Comparison of ENCODE assay signal across 14 mouse cellular contexts in genomic region chr6:114032822-114033221, GRCm38 (mm10). TPM values are rescaled to one million over a fixed set of nuclear protein-coding genes. Genes with fewer than 3 reads are reported as not detected.
DNase-seq lines count a peak whose midpoint lies in the region; ATAC-seq and TF ChIP-seq lines count a peak whose summit lies in the region.
"Had no signal": no experiment of that assay in that cellular context is flagged by ENCODE, and none has a peak within 500 bp of the region (broad histone marks: within the 10 kb centered on the region; RNA-seq: fewer than 3 reads in every experiment).

No protein-coding gene starts in this region.

- no peak overlapping the region for H3K4me2 ChIP-seq in heart, embryonic 12.5 days
- H3K4me2 ChIP-seq: hindbrain, embryonic 12.5 days; intestine, embryonic 15.5 days; limb, embryonic 12.5 days; midbrain, embryonic 11.5 days had no signal

- TF ChIP-seq POLR2A in cerebellum, adult 2 months (IDR thresholded peaks at IDR 0.05; ENCODE audit: borderline replicate concordance, insufficient read depth, low read length) = no peak

- H3K27ac ChIP-seq in layer of hippocampus, adult 2 months = no peak overlapping the region
- H3K27ac ChIP-seq in cerebellum, adult 2 months (ENCODE audit: insufficient read depth, low read length) = peak overlapping the region; percentile 40
- no peak overlapping the region for H3K27ac ChIP-seq in heart, embryonic 12.5 days (ENCODE audit: poor library complexity, severe bottlenecking)
- H3K27ac ChIP-seq: gastrocnemius, adult 2 months; hindbrain, embryonic 12.5 days; intestine, embryonic 15.5 days; kidney, postnatal 0 days; limb, embryonic 12.5 days had no signal

- no peak for ATAC-seq in heart, embryonic 12.5 days (ENCODE audit: insufficient number of reproducible peaks, low FRiP score)
- ATAC-seq: intestine, embryonic 15.5 days had no signal

- H3K27me3 ChIP-seq in cerebellum, adult 2 months (ENCODE audit: control insufficient read depth, insufficient read depth, low read length) = no peaks in the 10 kb centered on the region
- H3K27me3 ChIP-seq in heart, embryonic 12.5 days (replicated peaks) = peaks cover 22% of the 10 kb centered on the region
- H3K27me3 ChIP-seq: intestine, embryonic 15.5 days had no signal

- no peaks in the 10 kb centered on the region for H3K36me3 ChIP-seq in heart, embryonic 12.5 days
- H3K36me3 ChIP-seq: hindbrain, embryonic 12.5 days; intestine, embryonic 15.5 days; limb, embryonic 12.5 days had no signal

- peaks cover 53% of the 10 kb centered on the region for H3K4me1 ChIP-seq in cerebellum, adult 2 months (ENCODE audit: control insufficient read depth, insufficient read depth, low read length)
- H3K4me1 ChIP-seq in heart, embryonic 12.5 days (replicated peaks) = no peaks in the 10 kb centered on the region
- H3K4me1 ChIP-seq: hindbrain, embryonic 12.5 days; intestine, embryonic 15.5 days; limb, embryonic 12.5 days had no signal

- WGBS in cerebellum, adult 2 months = 11% methylated on average over 8 of the region's 8 CpGs
- 63% methylated on average over 8 of the region's 8 CpGs for WGBS in heart, embryonic 12.5 days

- DNase-seq in layer of hippocampus, adult 2 months (ENCODE audit: low spot score in 2 of 2) = peak; percentile 27 to 43
- DNase-seq in layer of hippocampus, postnatal 10 days (ENCODE audit: low spot score in 2 of 2) = no peak
- DNase-seq in cerebellum, adult 2 months = peak; percentile 72 to 82
- peak; percentile 55 to 60 for DNase-seq in cerebellum, postnatal 36 days
- DNase-seq in right cerebral cortex, postnatal 25 days = peak; percentile 65
- no peak for DNase-seq in adrenal gland, postnatal 14 days
- DNase-seq: gastrocnemius, adult 2 months; heart, adult 18-20 months had no signal

- no peak overlapping the region for H3K4me3 ChIP-seq in layer of hippocampus, adult 2 months
- no peak overlapping the region for H3K4me3 ChIP-seq in cerebellum, adult 2 months (replicated peaks; ENCODE audit: insufficient read depth, low read depth, low read length)
- no peak overlapping the region for H3K4me3 ChIP-seq in heart, embryonic 12.5 days
- H3K4me3 ChIP-seq: gastrocnemius, adult 2 months; hindbrain, embryonic 12.5 days; intestine, embryonic 15.5 days; limb, embryonic 12.5 days had no signal

- no peak for TF ChIP-seq CTCF in layer of hippocampus, adult 2 months (conservative IDR thresholded peaks at IDR 0.05)
- TF ChIP-seq CTCF in cerebellum, adult 2 months (IDR thresholded peaks at IDR 0.05; ENCODE audit: borderline replicate concordance, insufficient read depth, low read depth, low read length) = no peak

- no peak overlapping the region for H3K9ac ChIP-seq in heart, embryonic 12.5 days
- H3K9ac ChIP-seq: hindbrain, embryonic 12.5 days; intestine, embryonic 15.5 days; limb, embryonic 12.5 days had no signal

- H3K9me3 ChIP-seq in heart, embryonic 12.5 days (replicated peaks) = no peaks in the 10 kb centered on the region
- H3K9me3 ChIP-seq: hindbrain, embryonic 12.5 days; intestine, embryonic 15.5 days; limb, embryonic 12.5 days had no signal

RNA-seq across cellular contexts. Expression of gene Atp2b2, which starts 9.6 kb away (rescaled TPM):
- total RNA-seq in layer of hippocampus, adult 2 months (2021) = 100 to 1,000 TPM; 330 to 337 TPM
- total RNA-seq in layer of hippocampus, postnatal 10 days (2021) = 100 to 1,000 TPM; 243 to 256 TPM
- 217 and 230 TPM in 2 replicates for polyA plus RNA-seq in cerebellum, adult 2 months (2012; rRNA removed)
- 0.03 and 0.10 TPM in 2 replicates for polyA plus RNA-seq in heart, embryonic 12.5 days (2016; fragmentation: Nextera tagmentation; extraction: Ambion mirVana)
- total RNA-seq in adrenal gland, postnatal 14 days (2021) = 4.7 and 5.5 TPM in 2 replicates

Comparison
In these comparisons a context has a peak if more than half of its experiments do, and no peak if none do; other contexts are left out.
1. DNase-seq: peak in layer of hippocampus, adult 2 months (2 of 2), cerebellum, adult 2 months (2 of 2), cerebellum, postnatal 36 days (2 of 2) and right cerebral cortex, postnatal 25 days (single experiment); none in layer of hippocampus, postnatal 10 days (0 of 2) and adrenal gland, postnatal 14 days (single experiment).
2. RNA of gene Atp2b2, which starts 9.6 kb away (total RNA-seq): 330 to 337 TPM in layer of hippocampus, adult 2 months and 243 to 256 TPM in layer of hippocampus, postnatal 10 days; 4.7 to 5.5 TPM in adrenal gland, postnatal 14 days; every median in the first group is over 10 times any median in the second.